Mouse (Mus musculus): Measurements from ENCODE around the gene A230050P20Rik.

GRCm38 (mm10) chr9:20857131-20857530 is 11.3 kb upstream of the A230050P20Rik start:
- TF ChIP-seq EP300 (optimal IDR thresholded peaks at IDR 0.05) (no peak), CTCF (IDR thresholded peaks at IDR 0.05; ENCODE audit: low read depth) (0 out of 2 replicates have a peak, but pooled peaks have one; percentile 9)

Data from stomach, postnatal 0 days (tissue).